Mouse (Mus musculus) embryonic facial prominence, embryonic 14.5 days (tissue): Measurements from ENCODE around the gene Epb41l3. TPM values are rescaled to one million over a fixed set of nuclear protein-coding genes. Genes with fewer than 3 reads are reported as not detected.

Source experiments
- ATAC-seq: fragments of 200-750 bp; cut with Nextera tagmentation; 2 replicates; pipeline ENCODE4 v1.8.0; 2017; ENCODE audit warnings: low read depth, moderate number of reproducible peaks, moderate TSS enrichment
- DNase-seq: peaks from one replicate; pipeline ENCODE4 v3.0.0-alpha.2; 2015; ENCODE audit warnings: low spot score
- H3K27ac ChIP-seq: fragments of 300-500 bp; sonication (generic); replicated peaks from 2 replicates; pipeline ENCODE4 v1.5.1; 2014; ENCODE audit warnings: low read depth, mild to moderate bottlenecking, low read length, moderate library complexity
- H3K27me3 ChIP-seq: fragments of 300-500 bp; sonication (generic); replicated peaks from 2 replicates; pipeline ENCODE4 v1.6.1; 2014; ENCODE audit warnings: low read length; ENCODE audit not compliant: control insufficient read depth, insufficient read depth
- H3K36me3 ChIP-seq: fragments of 300-500 bp; sonication (generic); 2 replicates; pipeline ENCODE4 v1.6.1; 2014; ENCODE audit warnings: low read length, mixed read lengths; ENCODE audit not compliant: control insufficient read depth, insufficient read depth
- H3K4me1 ChIP-seq: fragments of 300-500 bp; sonication (generic); 2 replicates; pipeline ENCODE4 v1.6.1; 2014; ENCODE audit warnings: antibody characterized with exemption, low read length; ENCODE audit not compliant: control insufficient read depth, insufficient read depth
- H3K4me2 ChIP-seq: fragments of 300-500 bp; sonication (generic); 2 replicates; pipeline ENCODE4 v1.6.1; 2014; ENCODE audit warnings: low read depth, mild to moderate bottlenecking, low read length, moderate library complexity, mixed read lengths
- H3K4me3 ChIP-seq: fragments of 300-500 bp; sonication (generic); 2 replicates; pipeline ENCODE4 v1.5.1; 2014; ENCODE audit warnings: low read depth, mild to moderate bottlenecking, low read length
- H3K9ac ChIP-seq: fragments of 300-500 bp; sonication (generic); 2 replicates; pipeline ENCODE4 v1.6.1; 2014; ENCODE audit warnings: low read depth, mild to moderate bottlenecking, low read length, moderate library complexity, mixed read lengths
- H3K9me3 ChIP-seq: fragments of 300-500 bp; sonication (generic); 2 replicates; pipeline ENCODE4 v1.6.1; 2016; ENCODE audit warnings: low read length; ENCODE audit not compliant: control insufficient read depth
- WGBS: fragments of 180-500 bp; shearing (Covaris S2); extraction: QIAGEN DNeasy Blood & Tissue Kit; methylation state at CpG from one replicate; pipeline ENCODE4 v1.1.7; 2014; 5-methylcytosine and 5-hydroxymethylcytosine counted together
- polyA plus RNA-seq: library from polyadenylated mRNA; unstranded; fragments of >200 nt; fragmentation: Nextera tagmentation; extraction: Ambion mirVana; gene quantifications from 2 replicates; pipeline ENCODE4 v1.2.1, GENCODE M21; 2014

The Epb41l3 gene
- polyA plus RNA-seq, 1 experiment from 2014 or later: 127 TPM

DNA sequence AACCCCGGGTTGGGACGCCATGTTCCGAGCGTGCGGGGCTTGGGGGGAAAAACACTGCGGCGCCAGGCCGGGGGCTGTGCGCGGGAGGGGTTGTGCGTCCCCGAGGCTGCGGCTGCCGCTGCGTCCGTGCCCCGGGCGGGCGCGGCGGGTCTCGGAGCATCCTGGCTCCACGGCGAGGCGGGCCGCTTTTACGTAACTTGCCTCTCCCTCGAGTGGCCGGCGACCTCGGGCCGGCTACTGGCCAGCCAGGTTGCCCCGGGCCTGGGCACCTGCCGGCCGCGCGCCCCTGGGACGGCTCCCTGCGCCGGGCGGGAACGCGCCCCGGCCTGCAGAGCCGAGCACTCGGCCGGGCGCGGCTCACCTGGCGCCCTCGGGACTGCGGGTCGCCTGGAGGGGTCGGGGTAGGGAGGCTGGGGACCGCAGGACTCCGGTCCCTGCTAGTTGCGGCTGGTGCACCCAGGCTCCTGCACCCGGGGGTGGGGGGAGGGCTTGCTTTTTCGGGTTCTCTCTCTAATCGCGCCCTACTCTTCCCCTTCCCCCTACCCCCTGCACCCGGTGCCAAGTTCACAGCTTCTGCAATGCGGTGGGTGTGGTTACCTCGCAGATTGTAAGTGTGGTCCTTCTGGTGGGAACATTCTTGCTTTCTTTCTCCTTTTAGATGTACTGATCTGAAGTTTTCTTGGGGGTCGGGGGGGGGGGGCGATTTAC, 81.8 kb downstream of the Epb41l3 start:
- peak overlapping the region; percentile 94 for H3K27ac ChIP-seq
- peak; percentile 57 for ATAC-seq
- 0% methylated on average over 9 of the region's 66 CpGs for WGBS
- no peaks in the 10 kb centered on the region for H3K36me3 ChIP-seq
- no peaks in the 10 kb centered on the region for H3K27me3 ChIP-seq
- peak overlapping the region; percentile 74 for H3K4me2 ChIP-seq
- H3K4me3 ChIP-seq: peak overlapping the region; percentile 95
- no peaks in the 10 kb centered on the region for H3K9me3 ChIP-seq
- H3K9ac ChIP-seq: peak overlapping the region; percentile 98
- H3K4me1 ChIP-seq: peaks cover 13% of the 10 kb centered on the region; the same call in 1 of the 2 replicates
- DNase-seq: peak; percentile 74

DNA sequence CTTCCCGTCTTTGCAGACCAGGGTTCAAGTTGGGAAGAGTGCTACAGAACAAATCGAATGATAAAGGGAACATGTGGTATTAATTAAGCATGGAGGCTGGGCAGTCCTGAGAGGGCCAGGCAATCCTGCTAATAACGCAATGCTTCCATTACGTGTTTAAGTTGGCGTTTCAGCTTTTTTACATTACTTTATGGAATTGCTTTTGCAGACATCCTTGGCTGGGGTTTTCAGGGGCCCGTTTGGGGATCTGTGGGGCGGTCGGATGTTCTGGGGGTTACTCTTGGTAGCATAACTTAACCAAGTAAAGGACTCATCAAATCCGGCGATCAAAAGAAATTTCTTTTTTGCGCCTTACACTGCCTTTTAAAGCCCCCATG, 82.3 kb downstream of the Epb41l3 start:
- no peaks in the 10 kb centered on the region for H3K9me3 ChIP-seq
- peak overlapping the region; percentile 94 for H3K27ac ChIP-seq
- H3K27me3 ChIP-seq: no peaks in the 10 kb centered on the region
- peak overlapping the region; percentile 95 for H3K4me3 ChIP-seq
- H3K36me3 ChIP-seq: no peaks in the 10 kb centered on the region
- peak; percentile 89 for DNase-seq
- H3K4me1 ChIP-seq: peaks cover 13% of the 10 kb centered on the region; the same call in 1 of the 2 replicates
- WGBS: under 1% methylated on average over 11 of the region's 11 CpGs
- peak overlapping the region; percentile 98 for H3K9ac ChIP-seq
- peak overlapping the region; percentile 74 for H3K4me2 ChIP-seq
- peak; percentile 59 for ATAC-seq

- no peaks in the 10 kb centered on the region for H3K9me3 ChIP-seq
- no peaks in the 10 kb centered on the region for H3K36me3 ChIP-seq
- 20% methylated on average over 5 of the region's 5 CpGs for WGBS
- peak overlapping the region; percentile 94 for H3K27ac ChIP-seq
- DNase-seq: peak; percentile 58
- no peak for ATAC-seq
- H3K4me2 ChIP-seq: peak overlapping the region; percentile 74
- H3K27me3 ChIP-seq: no peaks in the 10 kb centered on the region
- no peak overlapping the region; the same call in 1 of the 2 replicates for H3K9ac ChIP-seq
- H3K4me1 ChIP-seq: peaks cover 13% of the 10 kb centered on the region; the same call in 1 of the 2 replicates
- H3K4me3 ChIP-seq: peak overlapping the region; percentile 95
These were observed 83.2 kb downstream of the Epb41l3 start for GRCm38 (mm10) chr17:69158690-69159089.

- DNase-seq: no peak
- Histone ChIP-seq H3K27ac (no peak overlapping the region), H3K27me3 (no peaks in the 10 kb centered on the region), H3K9ac (no peak overlapping the region), H3K4me2 (no peak overlapping the region), H3K4me3 (no peak overlapping the region), H3K9me3 (no peaks in the 10 kb centered on the region), H3K4me1 (peaks cover 12% of the 10 kb centered on the region; the same call in 1 of the 2 replicates), H3K36me3 (no peaks in the 10 kb centered on the region)
- ATAC-seq: no peak
These were observed 87.2 kb downstream of the Epb41l3 start for GRCm38 (mm10) chr17:69162731-69163130.

GRCm38 (mm10) chr17:69176949-69177501, 101.5 kb downstream of the Epb41l3 start:
- DNase-seq: no peak
- Histone ChIP-seq H3K4me1 (peaks cover 27% of the 10 kb centered on the region), H3K36me3 (no peaks in the 10 kb centered on the region), H3K4me2 (no peak overlapping the region), H3K27me3 (no peaks in the 10 kb centered on the region), H3K4me3 (no peak overlapping the region), H3K9me3 (no peaks in the 10 kb centered on the region), H3K9ac (no peak overlapping the region), H3K27ac (peak overlapping the region; percentile 63)
- no peak for ATAC-seq
- 61% methylated on average over 16 of the region's 16 CpGs for WGBS

DNA sequence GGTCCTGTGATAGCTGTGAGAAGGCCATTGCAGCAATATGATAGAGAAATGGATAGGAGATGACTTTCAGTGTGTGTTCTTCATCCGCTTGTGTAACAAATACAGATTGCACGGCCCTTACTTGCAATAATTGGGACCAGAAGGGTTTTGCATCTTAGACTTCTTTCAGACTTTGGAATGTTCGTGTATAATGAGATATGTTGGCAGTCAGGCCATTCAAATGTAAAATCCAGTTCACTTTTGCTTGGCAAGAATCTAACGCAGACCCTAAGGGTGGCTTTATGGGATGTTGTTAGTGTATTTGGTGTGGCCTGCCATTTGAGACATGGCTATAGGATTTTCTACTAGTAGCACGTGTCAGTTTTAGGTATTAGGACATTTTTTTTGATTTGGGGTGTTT, 102.5 kb downstream of the Epb41l3 start:
- no peaks in the 10 kb centered on the region for H3K9me3 ChIP-seq
- peak overlapping the region; percentile 56 for H3K27ac ChIP-seq
- peaks cover 33% of the 10 kb centered on the region for H3K4me1 ChIP-seq
- 53% methylated on average over 5 of the region's 5 CpGs for WGBS
- H3K36me3 ChIP-seq: no peaks in the 10 kb centered on the region
- H3K4me3 ChIP-seq: no peak overlapping the region
- peak; percentile 51 for DNase-seq
- no peaks in the 10 kb centered on the region for H3K27me3 ChIP-seq
- no peak for ATAC-seq
- H3K9ac ChIP-seq: no peak overlapping the region
- H3K4me2 ChIP-seq: no peak overlapping the region

GRCm38 (mm10) chr17:69180905-69181559, 105.5 kb downstream of the Epb41l3 start:
- Histone ChIP-seq H3K4me2 (peak overlapping the region; percentile 33; the same call in 1 of the 2 replicates), H3K9me3 (no peaks in the 10 kb centered on the region), H3K9ac (no peak overlapping the region), H3K27me3 (no peaks in the 10 kb centered on the region), H3K27ac (peak overlapping the region; percentile 49; the same call in 1 of the 2 replicates), H3K4me3 (no peak overlapping the region), H3K4me1 (peaks cover 38% of the 10 kb centered on the region), H3K36me3 (no peaks in the 10 kb centered on the region)
- DNase-seq (peak; percentile 83), ATAC-seq (peak; percentile 88)
- WGBS: 16% methylated on average over 12 of the region's 12 CpGs

- peak; percentile 74 for ATAC-seq
- 30% methylated on average over 7 of the region's 7 CpGs for WGBS
- Histone ChIP-seq H3K27ac (peak overlapping the region; percentile 49; the same call in 1 of the 2 replicates), H3K4me3 (no peak overlapping the region), H3K9me3 (no peaks in the 10 kb centered on the region), H3K4me1 (peaks cover 38% of the 10 kb centered on the region), H3K9ac (no peak overlapping the region), H3K27me3 (no peaks in the 10 kb centered on the region), H3K36me3 (no peaks in the 10 kb centered on the region), H3K4me2 (peak overlapping the region; percentile 33; the same call in 1 of the 2 replicates)
- peak; percentile 71 for DNase-seq
These were observed 106.3 kb downstream of the Epb41l3 start for GRCm38 (mm10) chr17:69181560-69182316.
